Mouse (Mus musculus): ENCODE data around the gene Mylk4. TPM values are rescaled to one million over a fixed set of nuclear protein-coding genes. Genes with fewer than 3 reads are reported as not detected.

Gene Mylk4
- polyA plus RNA-seq, 1 experiment from 2014 or later = not detected

DNA sequence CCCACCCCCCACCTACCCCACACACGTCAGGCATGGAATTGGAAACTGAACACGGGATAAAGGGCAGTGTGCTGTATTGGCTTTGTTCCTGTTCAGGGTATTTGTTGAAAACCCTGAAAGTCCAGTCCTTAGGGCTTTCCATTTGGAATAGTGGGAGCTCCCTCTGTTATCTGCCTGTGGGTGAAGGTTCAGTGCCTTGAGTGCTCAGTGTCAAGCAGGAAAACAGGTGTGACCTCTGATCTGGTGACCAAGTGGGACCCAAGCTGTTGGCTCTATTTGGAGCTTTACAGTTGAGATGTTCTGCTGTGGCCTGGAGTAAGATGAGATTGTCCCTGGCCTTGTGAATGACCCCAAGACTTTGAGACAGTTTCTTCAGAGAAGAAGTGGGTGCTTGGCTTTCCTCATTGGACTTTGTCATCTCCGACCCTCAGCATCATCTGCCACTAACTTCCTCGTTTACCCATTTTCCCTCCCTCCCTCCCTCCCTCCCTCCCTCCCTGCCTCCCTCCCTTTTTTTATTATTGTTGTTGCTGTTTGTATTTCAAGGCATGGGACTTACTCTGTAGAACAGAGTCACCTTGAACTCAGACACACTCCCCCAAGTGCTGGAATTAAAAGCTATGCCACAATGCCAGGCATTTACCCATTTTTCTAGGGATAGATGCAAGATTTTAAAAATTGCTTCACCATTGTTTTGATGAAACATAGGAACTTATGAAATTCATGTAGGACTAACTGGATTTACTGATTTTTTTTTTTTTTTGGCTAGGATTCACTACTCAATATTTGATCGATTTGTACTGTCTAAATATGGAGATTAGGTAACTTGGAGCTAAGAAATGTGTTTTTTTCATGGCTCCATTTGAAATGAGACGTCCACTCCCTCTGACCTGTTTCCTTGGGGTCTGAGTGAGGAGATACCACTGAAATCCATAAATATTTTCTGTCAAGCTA lies 40.9 kb upstream of the Mylk4 start:
- no peak for DNase-seq (ENCODE audit: low spot score)
- WGBS = 81% methylated on average over 6 of the region's 6 CpGs
- H3K9ac ChIP-seq (ENCODE audit: low read length) = no peak overlapping the region

GRCm38 (mm10) chr13:32823126-32823525 lies 39.4 kb upstream of the Mylk4 start:
- no peaks in the 10 kb centered on the region for H3K27me3 ChIP-seq (replicated peaks; ENCODE audit: control insufficient read depth, insufficient read depth, low read length)
- H3K9ac ChIP-seq (ENCODE audit: low read length) = no peak overlapping the region
- no peaks in the 10 kb centered on the region for H3K4me1 ChIP-seq (ENCODE audit: control insufficient read depth, insufficient read depth, low read length)
- no peak overlapping the region for H3K4me3 ChIP-seq (ENCODE audit: low read depth, low read length)
- DNase-seq (ENCODE audit: low spot score) (no peak), ATAC-seq (no peak)
- no peaks in the 10 kb centered on the region for H3K9me3 ChIP-seq (replicated peaks; ENCODE audit: control insufficient read depth, low read length)
- no peak overlapping the region for H3K4me2 ChIP-seq (ENCODE audit: low read length)
- 88% methylated on average over 6 of the region's 6 CpGs for WGBS
- H3K27ac ChIP-seq (ENCODE audit: low read depth, low read length) = no peak overlapping the region
- H3K36me3 ChIP-seq (ENCODE audit: control insufficient read depth, insufficient read depth, low read length) = peaks cover 40% of the 10 kb centered on the region

More for the DNA sequence above, 40.9 kb upstream of the Mylk4 start:
- no peaks in the 10 kb centered on the region for H3K4me1 ChIP-seq (ENCODE audit: control insufficient read depth, insufficient read depth, low read length)
- H3K4me3 ChIP-seq (ENCODE audit: low read depth, low read length) = no peak overlapping the region
- no peak overlapping the region for H3K27ac ChIP-seq (ENCODE audit: low read depth, low read length)
- no peaks in the 10 kb centered on the region for H3K27me3 ChIP-seq (replicated peaks; ENCODE audit: control insufficient read depth, insufficient read depth, low read length)
- ATAC-seq = no peak
- H3K36me3 ChIP-seq (ENCODE audit: control insufficient read depth, insufficient read depth, low read length) = peaks cover 26% of the 10 kb centered on the region; the same call in 1 of the 2 replicates
- no peak overlapping the region for H3K4me2 ChIP-seq (ENCODE audit: low read length)
- H3K9me3 ChIP-seq (replicated peaks; ENCODE audit: control insufficient read depth, low read length) = no peaks in the 10 kb centered on the region

GRCm38 (mm10) chr13:32821671-32822070 lies 37.9 kb upstream of the Mylk4 start:
- WGBS = 97% methylated on average over 4 of the region's 4 CpGs
- Histone ChIP-seq H3K36me3 (ENCODE audit: control insufficient read depth, insufficient read depth, low read length) (peaks cover 52% of the 10 kb centered on the region), H3K4me2 (ENCODE audit: low read length) (no peak overlapping the region), H3K9ac (ENCODE audit: low read length) (no peak overlapping the region), H3K4me3 (ENCODE audit: low read depth, low read length) (no peak overlapping the region), H3K9me3 (replicated peaks; ENCODE audit: control insufficient read depth, low read length) (no peaks in the 10 kb centered on the region), H3K4me1 (ENCODE audit: control insufficient read depth, insufficient read depth, low read length) (no peaks in the 10 kb centered on the region), H3K27me3 (replicated peaks; ENCODE audit: control insufficient read depth, insufficient read depth, low read length) (no peaks in the 10 kb centered on the region), H3K27ac (ENCODE audit: low read depth, low read length) (no peak overlapping the region)
- no peak for DNase-seq (ENCODE audit: low spot score)
- no peak for ATAC-seq

- Histone ChIP-seq H3K4me1 (ENCODE audit: control insufficient read depth, insufficient read depth, low read length) (no peaks in the 10 kb centered on the region), H3K27me3 (replicated peaks; ENCODE audit: control insufficient read depth, insufficient read depth, low read length) (no peaks in the 10 kb centered on the region), H3K9ac (ENCODE audit: low read length) (no peak overlapping the region), H3K36me3 (ENCODE audit: control insufficient read depth, insufficient read depth, low read length) (peaks cover 59% of the 10 kb centered on the region), H3K4me2 (ENCODE audit: low read length) (no peak overlapping the region), H3K9me3 (replicated peaks; ENCODE audit: control insufficient read depth, low read length) (no peaks in the 10 kb centered on the region), H3K27ac (ENCODE audit: low read depth, low read length) (no peak overlapping the region), H3K4me3 (ENCODE audit: low read depth, low read length) (no peak overlapping the region)
- no peak for DNase-seq (ENCODE audit: low spot score)
- no peak for ATAC-seq
- WGBS = 89% methylated on average over 5 of the region's 5 CpGs
Observed at GRCm38 (mm10) chr13:32819926-32820325, 36.2 kb upstream of the Mylk4 start.

DNA sequence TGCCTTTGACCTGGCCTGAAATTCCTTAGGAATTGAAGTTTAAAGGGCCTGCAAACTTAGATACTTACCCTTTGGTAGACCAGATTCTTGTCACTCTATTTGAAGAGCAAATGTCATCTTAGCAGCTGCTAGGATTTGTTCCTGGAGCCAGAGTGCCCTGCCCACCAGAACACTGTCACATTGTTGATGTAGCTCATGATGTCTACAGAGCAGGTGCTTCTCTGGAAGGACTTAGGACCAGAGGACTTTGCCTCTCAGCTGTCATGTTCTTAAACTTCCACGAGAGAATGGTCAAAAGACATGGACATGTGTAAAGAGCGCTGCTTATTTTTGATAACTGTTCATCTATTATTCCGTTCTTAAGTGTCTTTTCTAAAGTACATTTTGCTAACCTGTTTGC lies 35.5 kb upstream of the Mylk4 start:
- H3K4me1 ChIP-seq (ENCODE audit: control insufficient read depth, insufficient read depth, low read length) = no peaks in the 10 kb centered on the region
- H3K9ac ChIP-seq (ENCODE audit: low read length) = no peak overlapping the region
- H3K4me2 ChIP-seq (ENCODE audit: low read length) = no peak overlapping the region
- WGBS = 95% methylated on average over 3 of the region's 3 CpGs
- no peak overlapping the region for H3K4me3 ChIP-seq (ENCODE audit: low read depth, low read length)
- no peak for ATAC-seq
- no peaks in the 10 kb centered on the region for H3K27me3 ChIP-seq (replicated peaks; ENCODE audit: control insufficient read depth, insufficient read depth, low read length)
- H3K36me3 ChIP-seq (ENCODE audit: control insufficient read depth, insufficient read depth, low read length) = peaks cover 61% of the 10 kb centered on the region
- no peaks in the 10 kb centered on the region for H3K9me3 ChIP-seq (replicated peaks; ENCODE audit: control insufficient read depth, low read length)
- no peak overlapping the region for H3K27ac ChIP-seq (ENCODE audit: low read depth, low read length)
- no peak for DNase-seq (ENCODE audit: low spot score)

DNA sequence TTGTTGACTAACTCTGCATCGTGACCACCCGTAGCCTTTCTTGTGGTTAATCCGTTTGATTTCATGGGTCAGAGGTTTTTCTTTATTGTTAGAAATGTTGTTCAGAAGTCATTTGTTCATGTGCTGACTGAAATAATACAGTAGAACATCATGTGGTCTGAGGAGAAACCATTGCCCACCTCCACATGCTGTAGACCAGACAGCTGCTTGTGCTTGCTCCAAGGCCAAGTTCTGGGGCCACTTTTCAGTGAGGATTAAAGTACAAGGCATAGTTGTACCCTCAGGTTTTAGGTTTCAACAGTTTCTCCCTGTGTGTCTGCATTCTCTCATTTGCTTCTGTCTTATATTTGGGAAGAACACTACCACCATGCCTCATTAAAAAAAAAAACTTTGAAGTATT lies 23.9 kb upstream of the Mylk4 start:
- Histone ChIP-seq H3K4me2 (ENCODE audit: low read length) (no peak overlapping the region), H3K36me3 (ENCODE audit: control insufficient read depth, insufficient read depth, low read length) (peaks cover 36% of the 10 kb centered on the region), H3K9me3 (replicated peaks; ENCODE audit: control insufficient read depth, low read length) (no peaks in the 10 kb centered on the region), H3K4me1 (ENCODE audit: control insufficient read depth, insufficient read depth, low read length) (peaks cover 12% of the 10 kb centered on the region), H3K27me3 (replicated peaks; ENCODE audit: control insufficient read depth, insufficient read depth, low read length) (no peaks in the 10 kb centered on the region), H3K9ac (ENCODE audit: low read length) (no peak overlapping the region), H3K27ac (ENCODE audit: low read depth, low read length) (no peak overlapping the region), H3K4me3 (ENCODE audit: low read depth, low read length) (no peak overlapping the region)
- ATAC-seq (no peak), DNase-seq (ENCODE audit: low spot score) (no peak)
- 56% methylated on average over 3 of the region's 3 CpGs for WGBS

GRCm38 (mm10) chr13:32806820-32807219 lies 23.1 kb upstream of the Mylk4 start:
- ATAC-seq (no peak), DNase-seq (ENCODE audit: low spot score) (no peak)
- no peak overlapping the region for H3K9ac ChIP-seq (ENCODE audit: low read length)
- H3K4me1 ChIP-seq (ENCODE audit: control insufficient read depth, insufficient read depth, low read length) = peaks cover 12% of the 10 kb centered on the region
- WGBS = 81% methylated on average over 7 of the region's 7 CpGs
- no peak overlapping the region for H3K4me3 ChIP-seq (ENCODE audit: low read depth, low read length)
- no peaks in the 10 kb centered on the region for H3K27me3 ChIP-seq (replicated peaks; ENCODE audit: control insufficient read depth, insufficient read depth, low read length)
- H3K36me3 ChIP-seq (ENCODE audit: control insufficient read depth, insufficient read depth, low read length) = peaks cover 36% of the 10 kb centered on the region
- no peak overlapping the region for H3K27ac ChIP-seq (ENCODE audit: low read depth, low read length)
- H3K4me2 ChIP-seq (ENCODE audit: low read length) = no peak overlapping the region
- H3K9me3 ChIP-seq (replicated peaks; ENCODE audit: control insufficient read depth, low read length) = no peaks in the 10 kb centered on the region

DNA sequence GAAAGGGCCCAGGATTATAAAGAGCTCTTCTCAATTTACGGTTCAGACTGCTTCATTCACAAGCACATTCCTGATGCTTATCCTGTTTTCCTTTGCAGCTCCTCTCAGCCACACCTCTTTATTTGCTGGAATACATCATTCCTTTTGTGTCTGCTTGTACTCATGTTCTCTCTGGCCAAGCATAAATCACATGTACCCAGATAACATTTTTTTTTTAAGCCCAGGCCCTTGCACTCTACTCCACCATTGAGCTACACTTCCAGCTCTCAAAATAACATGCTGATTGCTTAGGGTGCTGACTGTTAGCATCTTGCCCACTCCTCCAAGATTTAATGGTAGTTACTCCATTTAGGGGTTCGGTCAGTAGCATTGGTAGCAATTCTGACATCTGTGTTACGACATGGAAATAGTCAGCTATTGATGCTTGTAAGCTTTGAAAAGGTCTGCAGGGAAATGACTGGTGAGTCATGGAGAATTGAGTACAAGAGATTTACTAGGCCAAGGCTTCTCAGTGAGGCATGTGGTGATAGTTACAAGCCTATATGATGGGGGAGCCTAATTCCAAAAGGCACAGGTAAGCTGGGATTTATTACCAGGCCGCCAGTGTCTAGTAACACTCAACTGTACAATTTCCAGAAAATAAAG lies 20.1 kb upstream of the Mylk4 start:
- DNase-seq (ENCODE audit: low spot score) = no peak
- peak overlapping the region; percentile 82 for H3K4me2 ChIP-seq (ENCODE audit: low read length)
- peaks cover 15% of the 10 kb centered on the region for H3K4me1 ChIP-seq (ENCODE audit: control insufficient read depth, insufficient read depth, low read length)
- 72% methylated on average over 4 of the region's 4 CpGs for WGBS
- H3K27me3 ChIP-seq (replicated peaks; ENCODE audit: control insufficient read depth, insufficient read depth, low read length) = no peaks in the 10 kb centered on the region
- ATAC-seq = no peak
- peak overlapping the region; percentile 84 for H3K9ac ChIP-seq (ENCODE audit: low read length)
- H3K9me3 ChIP-seq (replicated peaks; ENCODE audit: control insufficient read depth, low read length) = no peaks in the 10 kb centered on the region
- peaks cover 21% of the 10 kb centered on the region for H3K36me3 ChIP-seq (ENCODE audit: control insufficient read depth, insufficient read depth, low read length)
- no peak overlapping the region for H3K27ac ChIP-seq (ENCODE audit: low read depth, low read length)
- H3K4me3 ChIP-seq (ENCODE audit: low read depth, low read length) = peak overlapping the region; percentile 90
